9 mouse cellular contexts compared by ENCODE assay signal in the genomic region with DNA sequence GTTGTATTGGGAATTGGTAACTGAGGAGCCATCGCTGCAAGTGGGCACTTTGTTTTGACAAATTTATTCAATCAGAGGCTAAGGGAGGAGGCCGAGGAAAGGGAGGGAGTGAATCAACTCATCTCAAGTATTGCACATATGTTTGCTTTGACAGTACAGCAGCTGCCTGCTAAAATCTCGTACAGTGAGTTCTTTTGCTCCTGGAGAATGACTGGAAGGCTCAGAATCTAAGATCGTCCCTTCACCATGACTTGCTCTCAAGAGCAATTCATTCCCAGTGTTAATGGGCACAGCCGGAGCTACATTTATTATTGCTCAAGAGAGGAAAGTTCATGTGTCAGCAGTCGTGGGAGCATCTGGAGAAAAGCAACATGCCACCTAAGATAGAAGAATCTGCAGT.
DNase-seq lines count a peak whose midpoint lies in the region; ATAC-seq and TF ChIP-seq lines count a peak whose summit lies in the region.
"Had no signal": no experiment of that assay in that cellular context is flagged by ENCODE, and none has a peak within 500 bp of the region (broad histone marks: within the 10 kb centered on the region; RNA-seq: fewer than 3 reads in every experiment).

No protein-coding gene starts in this region.

- no peak for TF ChIP-seq CTCF in forebrain, postnatal 0 days (IDR thresholded peaks at IDR 0.05; ENCODE audit: low read depth)

- H3K9me3 ChIP-seq in embryonic facial prominence, embryonic 12.5 days: no peaks in the 10 kb centered on the region
- no peaks in the 10 kb centered on the region for H3K9me3 ChIP-seq in forebrain, postnatal 0 days (ENCODE audit: low read length)
- no peaks in the 10 kb centered on the region for H3K9me3 ChIP-seq in midbrain, embryonic 16.5 days (replicated peaks; ENCODE audit: control insufficient read depth, low read length, poor library complexity, severe bottlenecking)
- H3K9me3 ChIP-seq: liver, embryonic 15.5 days had no signal

- H3K36me3 ChIP-seq in embryonic facial prominence, embryonic 12.5 days: no peaks in the 10 kb centered on the region
- H3K36me3 ChIP-seq in forebrain, postnatal 0 days (ENCODE audit: insufficient read depth): no peaks in the 10 kb centered on the region
- H3K36me3 ChIP-seq in midbrain, embryonic 16.5 days (ENCODE audit: control insufficient read depth, insufficient read depth, low read length): no peaks in the 10 kb centered on the region
- H3K36me3 ChIP-seq: liver, embryonic 15.5 days had no signal

- no peak overlapping the region for H3K27ac ChIP-seq in embryonic facial prominence, embryonic 12.5 days
- 0 out of 2 replicates have a peak overlapping the region, but pooled peaks have one; percentile 17 for H3K27ac ChIP-seq in forebrain, postnatal 0 days (ENCODE audit: low read depth, low read length)
- H3K27ac ChIP-seq in midbrain, embryonic 16.5 days (ENCODE audit: low read length): 0 out of 2 replicates have a peak overlapping the region, but pooled peaks have one; percentile 33
- H3K27ac ChIP-seq: liver, embryonic 15.5 days had no signal

- no peak for ATAC-seq in embryonic facial prominence, embryonic 12.5 days (ENCODE audit: insufficient number of reproducible peaks, insufficient read depth, low FRiP score, low TSS enrichment)
- ATAC-seq in forebrain, postnatal 0 days: peak; percentile 87
- peak; percentile 36; the same call in 1 of the 2 replicates for ATAC-seq in midbrain, embryonic 16.5 days
- no peak for ATAC-seq in megakaryocyte progenitor cell, adult 5-6 weeks (replicated peaks; ENCODE audit: poor library complexity)

- H3K4me3 ChIP-seq in embryonic facial prominence, embryonic 12.5 days: no peak overlapping the region
- peak overlapping the region; percentile 27 for H3K4me3 ChIP-seq in forebrain, postnatal 0 days (ENCODE audit: low read depth, low read length)
- peak overlapping the region; percentile 29 for H3K4me3 ChIP-seq in midbrain, embryonic 16.5 days (ENCODE audit: low read depth, low read length)
- H3K4me3 ChIP-seq: liver, embryonic 15.5 days had no signal

- peaks cover 7% of the 10 kb centered on the region; the same call in 1 of the 2 replicates for H3K4me1 ChIP-seq in embryonic facial prominence, embryonic 12.5 days
- 0 out of 2 replicates have a peak, but pooled peaks cover 2% of the 10 kb centered on the region for H3K4me1 ChIP-seq in forebrain, postnatal 0 days (ENCODE audit: insufficient read depth)
- H3K4me1 ChIP-seq in midbrain, embryonic 16.5 days (ENCODE audit: control insufficient read depth, insufficient read depth, low read length): peaks cover 14% of the 10 kb centered on the region
- H3K4me1 ChIP-seq: liver, embryonic 15.5 days had no signal

- H3K27me3 ChIP-seq in embryonic facial prominence, embryonic 12.5 days: no peaks in the 10 kb centered on the region
- no peaks in the 10 kb centered on the region for H3K27me3 ChIP-seq in forebrain, postnatal 0 days (ENCODE audit: insufficient read depth, low read length)
- H3K27me3 ChIP-seq in midbrain, embryonic 16.5 days (ENCODE audit: control insufficient read depth, insufficient read depth, low read depth, low read length): no peaks in the 10 kb centered on the region; the same call in 1 of the 2 replicates
- H3K27me3 ChIP-seq: liver, embryonic 15.5 days had no signal

- 20% methylated on average over 6 of the region's 6 CpGs for WGBS in embryonic facial prominence, embryonic 12.5 days
- 5% methylated on average over 6 of the region's 6 CpGs for WGBS in forebrain, postnatal 0 days
- WGBS in midbrain, embryonic 16.5 days: 12% methylated on average over 6 of the region's 6 CpGs

- H3K9ac ChIP-seq in embryonic facial prominence, embryonic 12.5 days: no peak overlapping the region
- H3K9ac ChIP-seq in forebrain, postnatal 0 days: 0 out of 2 replicates have a peak overlapping the region, but pooled peaks have one; percentile 15
- no peak overlapping the region for H3K9ac ChIP-seq in midbrain, embryonic 16.5 days (ENCODE audit: low read depth, low read length)
- H3K9ac ChIP-seq: liver, embryonic 15.5 days had no signal

- H3K4me2 ChIP-seq in embryonic facial prominence, embryonic 12.5 days (replicated peaks): peak overlapping the region; percentile 47
- H3K4me2 ChIP-seq in forebrain, postnatal 0 days (ENCODE audit: low read depth): peak overlapping the region; percentile 51
- H3K4me2 ChIP-seq in midbrain, embryonic 16.5 days (ENCODE audit: low read length): peak overlapping the region; percentile 56
- H3K4me2 ChIP-seq: liver, embryonic 15.5 days had no signal

- peak; percentile 67 for DNase-seq in forebrain, postnatal 0 days
- DNase-seq in layer of hippocampus, postnatal 14 days (ENCODE audit: low spot score in 2 of 2): peak; percentile 16 to 54
- DNase-seq in cerebellum, postnatal 14 days: no peak
- DNase-seq in adrenal gland, adult 2 months: no peak
- no peak for DNase-seq in thymus, postnatal 0 days (ENCODE audit: low spot score)

Comparison
In these comparisons a context has a peak if more than half of its experiments do, and no peak if none do; other contexts are left out.
1. ATAC-seq: peak in forebrain, postnatal 0 days (single experiment) and midbrain, embryonic 16.5 days (single experiment); none in embryonic facial prominence, embryonic 12.5 days (single experiment) and megakaryocyte progenitor cell, adult 5-6 weeks (single experiment).
2. DNase-seq: peak in forebrain, postnatal 0 days (single experiment) and layer of hippocampus, postnatal 14 days (2 of 2); none in cerebellum, postnatal 14 days (0 of 2), adrenal gland, adult 2 months (single experiment) and thymus, postnatal 0 days (single experiment).
3. Peak in every context shown above with its lines, with median percentiles within 50 percentile points of each other: H3K4me2 ChIP-seq.